8 mouse cellular contexts compared by ENCODE assay signal in the genomic region with DNA sequence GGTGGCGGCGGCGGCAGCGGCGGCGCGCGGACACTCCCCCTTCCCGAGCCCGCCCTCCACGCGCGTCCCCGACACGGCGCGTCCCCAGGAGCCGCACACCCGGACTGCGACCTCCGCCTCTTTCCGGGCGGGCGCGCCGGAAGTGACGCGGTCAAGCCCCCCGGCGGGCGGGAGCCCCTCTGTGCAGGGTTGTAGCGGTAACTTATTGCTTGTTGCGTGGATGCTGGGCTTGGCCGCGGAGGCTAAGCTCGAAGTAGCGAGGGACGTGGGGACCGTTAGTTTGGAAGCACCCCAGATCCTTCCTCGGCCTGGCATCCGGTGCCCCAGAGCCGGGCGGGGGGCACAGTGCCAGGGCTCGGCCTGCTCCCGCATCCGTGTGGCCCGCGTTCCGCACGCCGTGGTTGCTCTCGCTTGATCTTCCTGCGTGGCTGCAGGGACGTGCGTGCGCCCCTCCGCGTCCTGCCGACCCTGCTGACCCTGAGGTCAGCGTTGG. TPM values are rescaled to one million over a fixed set of nuclear protein-coding genes. Genes with fewer than 3 reads are reported as not detected.
DNase-seq lines count a peak whose midpoint lies in the region; ATAC-seq and TF ChIP-seq lines count a peak whose summit lies in the region.

A gene (minus strand): TSS at position 90 of the 493 bp plus-strand sequence.

- ATAC-seq in embryonic facial prominence, embryonic 15.5 days (ENCODE audit: insufficient number of reproducible peaks, low FRiP score, low TSS enrichment, low read depth) = peak; percentile 96
- ATAC-seq in kidney, embryonic 14.5 days (ENCODE audit: low FRiP score, low TSS enrichment) = peak; percentile 98
- peak; percentile 94 for ATAC-seq in limb, embryonic 15.5 days (ENCODE audit: insufficient number of reproducible peaks, low FRiP score, low TSS enrichment, low read depth)

- H3K27ac ChIP-seq in bone marrow, adult 2 months (ENCODE audit: control insufficient read depth, insufficient read depth, low read depth, low read length, poor library complexity) = peak within 1 kb of the TSS; percentile 72
- H3K27ac ChIP-seq in embryonic facial prominence, embryonic 15.5 days (replicated peaks) = peak within 1 kb of the TSS; percentile 94
- peak within 1 kb of the TSS; percentile 93 for H3K27ac ChIP-seq in kidney, embryonic 14.5 days (ENCODE audit: low read depth, low read length)
- H3K27ac ChIP-seq in limb, embryonic 15.5 days = peak within 1 kb of the TSS; percentile 96

- peak within 1 kb of the TSS; percentile 80 for H3K9ac ChIP-seq in embryonic facial prominence, embryonic 15.5 days
- peak within 1 kb of the TSS; percentile 97 for H3K9ac ChIP-seq in kidney, embryonic 14.5 days (ENCODE audit: low read depth, low read length)
- H3K9ac ChIP-seq in limb, embryonic 15.5 days = peak within 1 kb of the TSS; percentile 90

- H3K4me3 ChIP-seq in bone marrow, adult 2 months (replicated peaks; ENCODE audit: control insufficient read depth, low read depth, low read length) = peak within 1 kb of the TSS; percentile 91
- H3K4me3 ChIP-seq in embryonic facial prominence, embryonic 15.5 days (replicated peaks) = peak within 1 kb of the TSS; percentile 100
- H3K4me3 ChIP-seq in kidney, embryonic 14.5 days (ENCODE audit: low read length) = peak within 1 kb of the TSS; percentile 97
- peak within 1 kb of the TSS; percentile 96 for H3K4me3 ChIP-seq in limb, embryonic 15.5 days

- no peaks in the 10 kb centered on the region; the same call in 1 of the 2 replicates for H3K4me1 ChIP-seq in bone marrow, adult 2 months (ENCODE audit: control insufficient read depth, insufficient read depth, low read length)
- H3K4me1 ChIP-seq in embryonic facial prominence, embryonic 15.5 days = peaks cover 7% of the 10 kb centered on the region
- H3K4me1 ChIP-seq in kidney, embryonic 14.5 days (ENCODE audit: control insufficient read depth, insufficient read depth, low read length) = peaks cover 6% of the 10 kb centered on the region; the same call in 1 of the 2 replicates
- H3K4me1 ChIP-seq in limb, embryonic 15.5 days = peaks cover 6% of the 10 kb centered on the region; the same call in 1 of the 2 replicates

- peak within 1 kb of the TSS; percentile 75 for H3K4me2 ChIP-seq in embryonic facial prominence, embryonic 15.5 days (replicated peaks)
- H3K4me2 ChIP-seq in kidney, embryonic 14.5 days (replicated peaks; ENCODE audit: low read depth, low read length) = peak within 1 kb of the TSS; percentile 83
- peak within 1 kb of the TSS; percentile 51 for H3K4me2 ChIP-seq in limb, embryonic 15.5 days

- no peaks in the 10 kb centered on the region for H3K27me3 ChIP-seq in embryonic facial prominence, embryonic 15.5 days
- H3K27me3 ChIP-seq in kidney, embryonic 14.5 days (ENCODE audit: control insufficient read depth, insufficient read depth, low read length) = no peaks in the 10 kb centered on the region
- no peaks in the 10 kb centered on the region for H3K27me3 ChIP-seq in limb, embryonic 15.5 days

- H3K9me3 ChIP-seq in embryonic facial prominence, embryonic 15.5 days (replicated peaks) = no peaks in the 10 kb centered on the region
- no peaks in the 10 kb centered on the region for H3K9me3 ChIP-seq in kidney, embryonic 14.5 days (ENCODE audit: control insufficient read depth, low read length)
- H3K9me3 ChIP-seq in limb, embryonic 15.5 days = no peaks in the 10 kb centered on the region

- TF ChIP-seq POLR2A in bone marrow, adult 2 months (IDR thresholded peaks at IDR 0.05; ENCODE audit: borderline replicate concordance, control insufficient read depth, low read depth, low read length) = peak; percentile 63; the same call in 1 of the 2 replicates

- no peaks in the 10 kb centered on the region for H3K36me3 ChIP-seq in embryonic facial prominence, embryonic 15.5 days
- peaks cover 3% of the 10 kb centered on the region; the same call in 1 of the 2 replicates for H3K36me3 ChIP-seq in kidney, embryonic 14.5 days (ENCODE audit: control insufficient read depth, insufficient read depth, low read length)
- no peaks in the 10 kb centered on the region for H3K36me3 ChIP-seq in limb, embryonic 15.5 days

- no peak for TF ChIP-seq CTCF in bone marrow, adult 2 months (IDR thresholded peaks at IDR 0.05; ENCODE audit: control insufficient read depth, insufficient read depth, low read length)

- under 1% methylated on average over 59 of the region's 60 CpGs for WGBS in bone marrow, adult 2 months
- under 1% methylated on average over 56 of the region's 60 CpGs for WGBS in embryonic facial prominence, embryonic 15.5 days
- under 1% methylated on average over 32 of the region's 60 CpGs for WGBS in kidney, embryonic 14.5 days
- WGBS in limb, embryonic 15.5 days = 0% methylated on average over 37 of the region's 60 CpGs

- peak; percentile 82 for DNase-seq in 416B (ENCODE audit: low read depth)
- DNase-seq in heart, adult 9 months (ENCODE audit: low spot score in 2 of 2) = peak; percentile 92 to 93
- DNase-seq in monocyte, adult 2 months (ENCODE audit: low read depth in 1 of 2, low spot score in 2 of 2) = peak; percentile 42 to 70
- DNase-seq in spleen, postnatal 36 days (ENCODE audit: low spot score in 2 of 2) = peak; percentile 82 to 84

RNA-seq across cellular contexts. Expression of the gene that starts here (rescaled TPM):
- polyA plus RNA-seq in bone marrow, adult 2 months (2011; ENCODE audit: insufficient read depth, insufficient read length, low replicate concordance, missing spikeins) = 6.9 and 11.9 TPM in 2 replicates
- polyA plus RNA-seq in embryonic facial prominence, embryonic 15.5 days (2015; fragmentation: Nextera tagmentation; extraction: Ambion mirVana) = 60.5 and 62.4 TPM in 2 replicates
- 29.3 and 65.2 TPM in 2 replicates for polyA plus RNA-seq in kidney, embryonic 14.5 days (2014; fragmentation: Nextera tagmentation; extraction: Ambion mirVana)
- polyA plus RNA-seq in limb, embryonic 15.5 days (2015; fragmentation: Nextera tagmentation; extraction: Ambion mirVana) = 60.3 and 60.7 TPM in 2 replicates

Comparison
In these comparisons a context has a peak if more than half of its experiments do, and no peak if none do; other contexts are left out.
1. Peak in every context shown above with its lines: DNase-seq, ATAC-seq, H3K4me3 ChIP-seq and H3K27ac ChIP-seq.